Mouse (Mus musculus) hindbrain, embryonic 13.5 days (tissue): ENCODE data around the gene Dctpp1. TPM values are rescaled to one million over a fixed set of nuclear protein-coding genes. Genes with fewer than 3 reads are reported as not detected.

Experiments used
- ATAC-seq: fragments of 200-750 bp; cut with Nextera tagmentation; 2 replicates; pipeline ENCODE4 v1.8.0; 2017; ENCODE audit warnings: moderate TSS enrichment; ENCODE audit not compliant: low FRiP score
- H3K27ac ChIP-seq: fragments of 300-500 bp; sonication (generic); 2 replicates; pipeline ENCODE4 v1.5.1; 2015; ENCODE audit warnings: inconsistent platforms, mild to moderate bottlenecking, moderate library complexity
- H3K27me3 ChIP-seq: fragments of 300-500 bp; sonication (generic); 2 replicates; pipeline ENCODE4 v1.6.1; 2015; ENCODE audit warnings: mild to moderate bottlenecking, inconsistent platforms
- H3K36me3 ChIP-seq: fragments of 300-500 bp; sonication (generic); 2 replicates; pipeline ENCODE4 v1.6.1; 2015; ENCODE audit warnings: mild to moderate bottlenecking, inconsistent platforms
- H3K4me1 ChIP-seq: fragments of 300-500 bp; sonication (generic); replicated peaks from 2 replicates; pipeline ENCODE4 v1.6.1; 2015; ENCODE audit warnings: inconsistent platforms
- H3K4me2 ChIP-seq: fragments of 300-500 bp; sonication (generic); 2 replicates; pipeline ENCODE4 v1.6.1; 2015; ENCODE audit warnings: inconsistent platforms, mild to moderate bottlenecking, moderate library complexity
- H3K4me3 ChIP-seq: fragments of 300-500 bp; sonication (generic); 2 replicates; pipeline ENCODE4 v1.5.1; 2015; ENCODE audit warnings: mild to moderate bottlenecking, inconsistent platforms
- H3K9ac ChIP-seq: fragments of 300-500 bp; sonication (generic); 2 replicates; pipeline ENCODE4 v1.6.1; 2015; ENCODE audit warnings: mild to moderate bottlenecking, inconsistent platforms
- H3K9me3 ChIP-seq: fragments of 300-500 bp; sonication (generic); 2 replicates; pipeline ENCODE4 v1.6.1; 2016; ENCODE audit warnings: inconsistent platforms
- WGBS: fragments of 180-500 bp; shearing (Covaris S2); methylation state at CpG from one replicate; pipeline ENCODE4 v1.1.7; 2015; 5-methylcytosine and 5-hydroxymethylcytosine counted together
- polyA plus RNA-seq: library from polyadenylated mRNA; unstranded; fragments of >200 nt; fragmentation: Nextera tagmentation; extraction: Ambion mirVana; gene quantifications from 2 replicates; pipeline ENCODE4 v1.2.1, GENCODE M21; 2015

Dctpp1 gene
- polyA plus RNA-seq, 1 experiment from 2014 or later, result 124 TPM

DNA sequence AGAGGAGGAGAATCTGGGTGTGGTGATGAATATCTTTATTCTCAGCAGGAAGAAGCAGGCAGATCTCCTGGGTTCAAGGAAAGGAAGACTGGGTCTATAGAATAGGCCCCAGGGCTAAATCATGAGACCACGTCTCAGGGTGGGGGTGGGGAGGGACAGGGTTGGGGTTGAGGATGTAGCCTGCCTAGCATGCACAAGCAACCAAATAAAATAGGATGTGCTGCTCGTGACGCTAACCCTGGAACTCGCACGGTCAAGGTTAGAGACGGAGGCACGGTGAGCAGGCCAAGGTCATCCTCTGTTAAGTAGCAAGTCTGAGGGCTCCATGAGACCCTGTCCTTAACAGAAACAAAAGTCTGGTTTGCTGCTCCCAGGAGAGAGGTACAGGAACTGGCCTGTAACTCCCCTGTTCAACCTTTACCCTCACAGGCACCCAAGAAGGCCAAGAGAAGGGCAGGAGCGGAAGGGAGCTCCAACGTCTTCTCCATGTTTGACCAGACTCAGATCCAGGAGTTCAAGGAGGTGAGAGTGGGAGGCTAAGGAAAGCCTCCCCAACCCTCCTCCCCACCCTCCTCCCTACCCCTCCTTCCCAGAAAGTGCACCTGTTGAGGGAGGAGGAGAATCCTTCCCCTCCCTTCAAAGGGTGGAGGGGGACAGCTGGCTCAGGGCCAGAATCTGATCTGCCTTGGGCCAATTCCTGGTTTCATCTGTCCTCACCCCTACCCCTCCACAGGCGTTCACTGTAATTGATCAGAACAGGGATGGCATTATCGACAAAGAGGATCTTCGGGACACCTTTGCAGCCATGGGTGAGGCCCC is 47.9 kb downstream of the Dctpp1 start:
- 90% methylated on average over 12 of the region's 12 CpGs for WGBS
- peaks cover 20% of the 10 kb centered on the region for H3K27me3 ChIP-seq
- no peak overlapping the region for H3K4me2 ChIP-seq
- H3K9me3 ChIP-seq, result no peaks in the 10 kb centered on the region
- H3K4me3 ChIP-seq, result no peak overlapping the region
- no peaks in the 10 kb centered on the region for H3K36me3 ChIP-seq
- peaks cover 18% of the 10 kb centered on the region for H3K4me1 ChIP-seq
- H3K27ac ChIP-seq, result no peak overlapping the region
- no peak overlapping the region for H3K9ac ChIP-seq
- no peak for ATAC-seq

DNA sequence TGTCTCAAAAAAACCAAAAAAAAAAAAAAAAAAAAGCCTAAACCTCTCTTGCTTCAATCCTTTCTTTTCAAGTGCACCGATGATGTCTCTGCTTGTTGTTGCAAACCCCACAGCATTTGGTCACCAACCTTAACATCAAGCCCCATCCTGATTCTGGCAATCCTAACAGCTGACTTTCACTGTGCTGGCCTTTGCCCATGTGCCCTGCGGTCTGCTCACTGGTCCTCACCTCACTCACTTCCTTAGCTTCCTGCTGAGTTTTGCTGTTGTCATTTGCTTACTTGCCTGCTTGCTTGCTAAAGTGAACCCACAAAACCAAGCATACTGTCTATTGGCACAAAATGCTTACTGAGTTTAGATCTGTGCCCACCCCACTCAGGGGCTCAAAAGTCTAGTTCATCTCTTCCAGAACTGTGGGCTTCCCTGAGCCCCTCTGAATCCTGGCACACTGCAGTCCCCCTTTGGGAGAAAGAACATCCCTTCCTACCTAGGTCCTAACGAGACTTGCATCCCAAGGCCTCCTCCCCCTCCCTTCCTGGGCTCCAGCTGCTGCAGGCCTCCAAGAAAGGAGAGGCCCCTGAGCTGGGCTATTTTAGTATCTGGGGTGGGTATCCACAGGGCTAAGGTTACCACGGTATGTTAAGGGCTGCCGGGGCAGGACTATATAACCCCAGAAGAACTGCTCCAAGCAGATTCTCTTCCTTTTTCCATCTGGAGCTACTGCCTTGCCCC is 49.3 kb downstream of the Dctpp1 start:
- Histone ChIP-seq H3K27ac (no peak overlapping the region), H3K9me3 (no peaks in the 10 kb centered on the region), H3K9ac (peak overlapping the region; percentile 39; the same call in 1 of the 2 replicates), H3K4me1 (peaks cover 33% of the 10 kb centered on the region), H3K4me2 (no peak overlapping the region), H3K27me3 (peaks cover 20% of the 10 kb centered on the region), H3K4me3 (no peak overlapping the region), H3K36me3 (no peaks in the 10 kb centered on the region)
- 80% methylated on average over 5 of the region's 5 CpGs for WGBS
- no peak for ATAC-seq

DNA sequence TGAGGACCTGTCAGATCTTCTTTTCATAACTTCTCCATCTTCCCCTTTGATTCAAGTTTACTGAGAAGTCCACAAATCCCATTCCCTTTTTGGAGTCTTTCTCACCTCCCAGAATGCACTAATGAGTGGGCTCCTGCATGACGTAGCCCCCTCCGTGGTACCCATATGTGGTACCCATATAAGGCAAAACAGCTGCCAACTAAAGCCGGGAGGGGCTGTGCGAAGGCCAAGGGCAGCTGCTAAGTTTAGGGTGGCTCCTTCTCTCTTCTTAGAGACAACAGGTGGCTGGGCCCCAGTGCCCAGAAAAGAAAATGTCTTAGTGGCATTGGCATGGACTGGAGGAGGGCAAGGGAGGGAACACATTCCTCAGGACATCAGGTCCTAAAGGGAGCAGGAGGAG is 50.2 kb downstream of the Dctpp1 start:
- peaks cover 2% of the 10 kb centered on the region; the same call in 1 of the 2 replicates for H3K36me3 ChIP-seq
- no peak for ATAC-seq
- H3K9me3 ChIP-seq, result no peaks in the 10 kb centered on the region
- WGBS, result 93% methylated on average over 4 of the region's 4 CpGs
- no peak overlapping the region for H3K4me2 ChIP-seq
- peaks cover 40% of the 10 kb centered on the region for H3K4me1 ChIP-seq
- no peak overlapping the region for H3K27ac ChIP-seq
- H3K27me3 ChIP-seq, result peaks cover 20% of the 10 kb centered on the region
- no peak overlapping the region for H3K4me3 ChIP-seq
- no peak overlapping the region for H3K9ac ChIP-seq

DNA sequence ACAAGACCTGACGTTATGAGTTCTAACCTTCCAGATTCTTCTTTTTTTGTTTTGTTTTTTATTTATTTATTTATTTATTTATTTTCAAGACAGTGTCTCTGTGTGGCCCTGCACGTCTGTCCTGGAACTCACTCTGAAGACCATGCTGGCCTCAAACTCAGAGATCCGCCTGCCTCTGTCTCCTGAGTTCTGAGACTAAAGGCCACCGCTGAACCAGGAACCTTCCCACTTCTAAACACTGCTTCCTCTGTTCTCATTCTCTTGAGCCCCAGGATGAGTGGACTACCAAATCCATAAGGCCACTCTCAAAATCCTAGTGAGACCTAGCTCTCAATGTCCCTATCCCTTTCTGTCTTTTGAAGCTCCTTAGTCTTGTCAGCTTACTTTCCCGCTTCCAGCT is 50.7 kb downstream of the Dctpp1 start:
- Histone ChIP-seq H3K4me3 (no peak overlapping the region), H3K9me3 (no peaks in the 10 kb centered on the region), H3K27me3 (peaks cover 17% of the 10 kb centered on the region), H3K36me3 (peaks cover 6% of the 10 kb centered on the region), H3K4me2 (peak overlapping the region; percentile 99), H3K4me1 (peaks cover 41% of the 10 kb centered on the region), H3K27ac (peak overlapping the region; percentile 86), H3K9ac (no peak overlapping the region)
- no peak for ATAC-seq
- 80% methylated on average over 5 of the region's 5 CpGs for WGBS

DNA sequence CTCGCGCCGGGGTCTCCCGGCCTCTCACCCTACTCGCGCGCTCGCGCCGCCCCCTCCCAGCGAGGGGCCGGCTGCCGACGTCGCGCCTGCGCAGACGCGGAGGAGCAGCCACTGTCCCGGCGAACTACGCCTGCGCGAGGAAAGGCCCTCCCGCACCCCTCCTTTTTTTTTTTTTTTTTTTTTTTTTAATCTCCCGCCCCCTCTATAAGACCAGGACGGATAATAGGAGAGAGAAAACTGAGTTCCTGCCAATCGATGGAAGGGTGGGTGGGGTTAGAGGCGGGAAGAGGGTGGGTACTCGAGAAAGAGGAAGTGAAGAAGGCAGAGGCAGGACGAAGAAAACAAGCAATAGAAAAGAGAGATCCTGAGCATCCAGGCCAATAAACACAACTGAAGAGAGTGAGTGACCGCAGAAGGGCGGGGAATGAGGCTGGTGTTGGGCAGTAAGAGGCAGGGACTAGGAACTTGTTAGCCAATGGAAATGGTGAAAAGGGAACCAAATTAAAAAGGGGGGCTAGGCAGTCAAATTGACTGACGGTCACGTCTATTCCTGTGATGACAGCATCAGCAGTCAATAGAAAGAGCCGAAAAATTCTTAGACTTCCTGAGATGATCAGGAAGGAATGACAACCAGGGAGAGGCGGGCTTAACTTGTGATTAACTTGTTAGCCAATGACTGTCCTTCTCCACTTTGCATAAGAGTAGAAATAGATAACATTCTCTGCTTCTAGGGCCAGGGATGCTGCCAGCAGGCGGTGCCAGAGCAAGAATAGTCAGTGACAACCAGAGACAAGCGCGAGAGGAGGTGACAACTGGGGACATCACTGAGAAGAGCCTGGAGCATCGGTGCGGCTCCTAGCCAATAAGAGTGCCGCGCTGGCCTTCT is 51.7 kb downstream of the Dctpp1 start, which contains the start of gene Mylpf:
Gene Mylpf (plus strand): TSS at position 338 of the 886 bp plus-strand sequence.
- peak within 1 kb of the TSS; percentile 99 for H3K4me2 ChIP-seq
- 0% methylated on average over 44 of the region's 44 CpGs for whole genome bisulfite sequencing
- H3K27ac ChIP-seq, result peak within 1 kb of the TSS; percentile 88
- H3K4me3 ChIP-seq, result peak within 1 kb of the TSS; percentile 99
- peaks cover 8% of the 10 kb centered on the region; the same call in 1 of the 2 replicates for H3K27me3 ChIP-seq
- peak; percentile 95 for ATAC-seq
- peaks cover 43% of the 10 kb centered on the region for H3K4me1 ChIP-seq
- peak within 1 kb of the TSS; percentile 98 for H3K9ac ChIP-seq
- H3K36me3 ChIP-seq, result peaks cover 9% of the 10 kb centered on the region
- H3K9me3 ChIP-seq, result no peaks in the 10 kb centered on the region

DNA sequence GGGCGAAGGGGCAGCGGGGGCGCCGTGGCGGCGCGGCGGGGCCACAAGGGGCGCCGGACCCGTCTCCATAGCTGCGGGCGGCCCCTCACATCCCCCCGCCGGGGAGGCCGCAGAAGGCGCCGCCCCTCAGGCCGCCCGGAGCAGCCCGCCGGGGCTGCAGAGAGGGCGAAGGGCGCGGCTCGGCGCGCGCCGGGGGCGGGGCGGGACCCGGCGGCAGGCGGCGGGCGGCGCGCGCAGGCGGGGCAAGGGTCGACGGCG is 52.3 kb downstream of the Dctpp1 start, which contains the start of gene Tbc1d10b:
Gene Tbc1d10b (minus strand): TSS at position 174 of the 258 bp plus-strand sequence.
- under 1% methylated on average over 44 of the region's 44 CpGs for WGBS
- Histone ChIP-seq H3K4me3 (peak within 1 kb of the TSS; percentile 99), H3K36me3 (peaks cover 15% of the 10 kb centered on the region), H3K4me1 (peaks cover 47% of the 10 kb centered on the region), H3K27ac (peak within 1 kb of the TSS; percentile 88), H3K4me2 (peak within 1 kb of the TSS; percentile 99), H3K27me3 (0 out of 2 replicates have a peak, but pooled peaks cover 5% of the 10 kb centered on the region), H3K9ac (peak within 1 kb of the TSS; percentile 98), H3K9me3 (no peaks in the 10 kb centered on the region)
- ATAC-seq, result 0 out of 2 replicates have a peak, but pooled peaks have one; percentile 0

DNA sequence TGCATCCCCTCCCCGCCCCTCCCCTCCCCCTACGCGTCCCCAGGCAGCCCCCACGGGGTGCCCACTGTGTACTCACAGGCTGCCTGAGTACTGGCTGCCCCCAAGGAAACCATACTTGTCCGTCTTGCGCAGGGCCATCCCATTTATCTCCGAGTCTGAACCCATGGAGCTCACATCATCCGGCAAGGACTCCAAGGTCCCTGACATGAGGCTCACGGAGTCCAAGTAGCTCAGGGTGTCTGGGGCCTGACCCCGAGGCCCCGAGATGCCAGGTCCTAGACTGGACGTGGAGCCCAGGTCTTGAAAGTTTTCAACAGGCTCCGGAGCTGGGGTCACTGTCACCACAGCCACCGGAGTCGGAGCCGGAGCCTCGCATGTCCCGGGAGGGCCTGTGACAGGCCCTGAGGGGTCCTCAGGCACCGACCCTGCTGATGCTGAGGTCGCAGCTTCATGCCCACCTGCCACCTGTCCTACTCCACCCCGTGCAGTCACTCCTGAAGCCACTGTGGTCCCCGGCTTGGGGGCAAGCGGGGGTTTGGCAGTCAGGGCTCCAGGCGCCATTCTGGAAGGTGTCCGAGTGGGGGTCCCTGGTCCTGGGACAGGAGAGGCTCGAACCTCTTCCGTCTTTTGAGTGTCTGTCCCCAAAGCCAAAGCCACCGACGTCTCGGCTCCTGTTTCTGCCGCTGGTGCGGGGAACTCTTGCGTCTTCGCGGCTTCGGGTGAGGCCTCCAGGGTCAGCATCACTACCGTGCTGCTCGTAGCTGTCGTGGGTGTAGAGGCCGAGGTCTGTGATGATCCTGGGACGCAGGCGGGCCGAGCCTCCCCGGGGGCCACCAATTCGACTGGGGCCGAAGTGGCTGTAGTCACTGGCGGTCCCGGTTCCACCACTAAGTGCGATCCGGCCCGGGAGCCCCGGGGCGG is 52.9 kb downstream of the Dctpp1 start:
- Histone ChIP-seq H3K9me3 (no peaks in the 10 kb centered on the region), H3K36me3 (peaks cover 21% of the 10 kb centered on the region), H3K27me3 (no peaks in the 10 kb centered on the region), H3K4me1 (peaks cover 47% of the 10 kb centered on the region), H3K27ac (peak overlapping the region; percentile 88), H3K4me3 (peak overlapping the region; percentile 99), H3K4me2 (peak overlapping the region; percentile 99), H3K9ac (peak overlapping the region; percentile 98)
- 0 out of 2 replicates have a peak, but pooled peaks have one; percentile 12 for ATAC-seq
- 0% methylated on average over 52 of the region's 53 CpGs for WGBS

Other genes with a start within 250 kb of the Dctpp1 start
- gene Mvp, start 246.1 kb downstream of the Dctpp1 start, polyA plus RNA-seq, result 4.5 and 5.2 TPM in 2 replicates
- 0.45 and 1.1 TPM in 2 replicates for gene Pagr1b, start 244.2 kb downstream of the Dctpp1 start, polyA plus RNA-seq
- 41.8 and 53.4 TPM in 2 replicates for gene Pagr1a, start 243.4 kb downstream of the Dctpp1 start, polyA plus RNA-seq
- gene Gm42742, start 239.6 kb downstream of the Dctpp1 start, polyA plus RNA-seq, result 66.8 and 73.4 TPM in 2 replicates
- 18.3 and 19.2 TPM in 2 replicates for gene Prrt2, start 239.5 kb downstream of the Dctpp1 start, polyA plus RNA-seq
- 59.8 and 60.8 TPM in 2 replicates for gene Maz, start 233.7 kb downstream of the Dctpp1 start, polyA plus RNA-seq
- 30.2 and 32.6 TPM in 2 replicates for gene Kif22, start 218.2 kb downstream of the Dctpp1 start, polyA plus RNA-seq
- not detected in 2 replicates for gene Zg16, start 173.4 kb downstream of the Dctpp1 start, polyA plus RNA-seq
- 1.5 and 2.1 TPM in 2 replicates for gene AI467606, start 169.3 kb downstream of the Dctpp1 start, polyA plus RNA-seq
- gene Qprt, start 138.5 kb downstream of the Dctpp1 start, polyA plus RNA-seq, result 0.54 and 0.68 TPM in 2 replicates
- 0.06 and 0.09 TPM in 2 replicates for gene Spn, start 122.9 kb downstream of the Dctpp1 start, polyA plus RNA-seq
- 83.1 and 84.6 TPM in 2 replicates for gene Cd2bp2, start 64.7 kb downstream of the Dctpp1 start, polyA plus RNA-seq
- gene Tbc1d10b, start 52.2 kb downstream of the Dctpp1 start, polyA plus RNA-seq, result 28.0 and 31.3 TPM in 2 replicates
- gene Mylpf, start 51.8 kb downstream of the Dctpp1 start, polyA plus RNA-seq, result 11.0 and 15.5 TPM in 2 replicates
- gene Zfp553, start 27.6 kb downstream of the Dctpp1 start, polyA plus RNA-seq, result 58.8 and 61.9 TPM in 2 replicates
- 21.8 and 23.1 TPM in 2 replicates for gene Sept1, start 27.6 kb downstream of the Dctpp1 start, polyA plus RNA-seq
- 54.4 and 57.4 TPM in 2 replicates for gene Zfp771, start 16.4 kb downstream of the Dctpp1 start, polyA plus RNA-seq
- gene Sephs2, start 13.3 kb upstream of the Dctpp1 start, polyA plus RNA-seq, result 59.7 and 60.7 TPM in 2 replicates
- gene Itgal, start 35.6 kb upstream of the Dctpp1 start, polyA plus RNA-seq, result 0.32 and 0.38 TPM in 2 replicates
- gene Zfp768, start 84.9 kb upstream of the Dctpp1 start, polyA plus RNA-seq, result 17.1 and 17.3 TPM in 2 replicates
- gene Zfp747, start 115.3 kb upstream of the Dctpp1 start, polyA plus RNA-seq, result 8.1 and 8.6 TPM in 2 replicates
- 5.4 and 5.7 TPM in 2 replicates for gene 9130019O22Rik, start 126.5 kb upstream of the Dctpp1 start, polyA plus RNA-seq
- gene E430018J23Rik, start 132.9 kb upstream of the Dctpp1 start, polyA plus RNA-seq, result 7.7 TPM in 2 replicates
- gene Zfp764, start 146.1 kb upstream of the Dctpp1 start, polyA plus RNA-seq, result 4.0 and 4.8 TPM in 2 replicates
- 34.1 and 35.0 TPM in 2 replicates for gene Zfp688, start 161.4 kb upstream of the Dctpp1 start, polyA plus RNA-seq
- 15.0 and 16.2 TPM in 2 replicates for gene Zfp689, start 188.4 kb upstream of the Dctpp1 start, polyA plus RNA-seq
- 40.5 and 44.0 TPM in 2 replicates for gene Prr14, start 198.9 kb upstream of the Dctpp1 start, polyA plus RNA-seq
- gene Fbrs, start 218.5 kb upstream of the Dctpp1 start, polyA plus RNA-seq, result 10.8 and 13.7 TPM in 2 replicates